Comparison of ENCODE assay signal across 18 mouse cellular contexts in the genomic region with DNA sequence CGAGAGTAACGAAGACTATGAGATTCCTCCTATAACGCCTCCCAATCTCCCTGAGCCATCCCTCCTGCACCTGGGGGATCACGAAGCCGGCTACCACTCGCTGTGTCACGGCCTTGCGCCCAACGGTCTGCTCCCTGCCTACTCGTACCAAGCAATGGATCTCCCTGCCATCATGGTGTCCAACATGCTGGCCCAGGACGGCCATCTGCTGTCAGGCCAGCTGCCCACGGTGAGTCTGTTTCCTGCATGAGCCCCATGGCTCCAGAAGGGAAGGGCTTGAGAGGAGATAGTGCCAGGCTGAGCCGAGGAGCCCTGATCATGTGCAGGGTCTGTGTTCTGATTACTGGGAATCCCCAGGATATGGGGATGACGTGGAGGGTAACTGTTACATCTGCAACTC.
A peak's percentile ranks its signal among the peaks of the same experiment; 100 is the strongest.
DNase-seq lines count a peak whose midpoint lies in the region; ATAC-seq lines count a peak whose summit lies in the region.
"Had no signal": no experiment of that assay in that cellular context is flagged by ENCODE, and none has a peak within 500 bp of the region (broad histone marks: within the 10 kb centered on the region; RNA-seq: fewer than 3 reads in every experiment).

No protein-coding gene starts in this region.

- ATAC-seq in cerebellum, adult (ENCODE audit: insufficient number of reproducible peaks, low FRiP score, low TSS enrichment), result no peak
- ATAC-seq: activated CD4-positive, CD25-positive, alpha-beta regulatory T cell, adult 4 months; CD4-positive, CD25-positive, alpha-beta regulatory T cell, adult 4 months; forebrain, embryonic 13.5 days; forebrain, embryonic 15.5 days; forebrain, postnatal 0 days; Patski had no signal

- peak; percentile 61 to 72 for DNase-seq in cerebellum, postnatal 10 days
- DNase-seq in cerebellum, postnatal 25 days, result peak; percentile 53 to 58
- DNase-seq in cerebellum, adult 8-10 months, result no peak
- DNase-seq in left cerebral cortex, postnatal 4 days, result peak; percentile 20
- no peak for DNase-seq in left cerebral cortex, adult 11 months (ENCODE audit: low spot score)
- DNase-seq: adrenal gland, adult 8-10 months; adrenal gland, postnatal 14 days; adrenal gland, postnatal 36 days; B cell, adult 2 months; cerebellum, adult 11 months; cerebellum, adult 9-10 months; forebrain, postnatal 0 days had no signal

- intact Hi-C loops in left cerebral cortex, postnatal 4 days (cut with DNase I), result no loop called here

Comparison
In these comparisons a context has a peak if more than half of its experiments do, and no peak if none do; other contexts are left out.
1. DNase-seq: peak in cerebellum, postnatal 10 days (2 of 2), cerebellum, postnatal 25 days (2 of 2) and left cerebral cortex, postnatal 4 days (single experiment); none in cerebellum, adult 8-10 months (single experiment) and left cerebral cortex, adult 11 months (single experiment).